Mouse (Mus musculus): Measurements from ENCODE around the gene Cbln3.

GRCm38 (mm10) chr14:55885114-55885790 is 1.1 kb upstream of the Cbln3 start:
- TF ChIP-seq TAL1 (IDR thresholded peaks at IDR 0.05; ENCODE audit: low read length), result no peak
- no peak for TF ChIP-seq GATA1 (IDR thresholded peaks at IDR 0.05; ENCODE audit: low read length)
